Mouse (Mus musculus) E14TG2a.4 (cell line): ENCODE data around the gene Gm42420.

Experiments used
- H3K27me3 ChIP-seq: 2 replicates; pipeline ENCODE4 v1.6.1; 2014; ENCODE audit warnings: low read length, control low read depth; ENCODE audit not compliant: insufficient read depth
- H3K36me3 ChIP-seq: 2 replicates; pipeline ENCODE4 v1.6.1; 2014; ENCODE audit warnings: low read length, control low read depth; ENCODE audit not compliant: insufficient read depth
- H3K4me1 ChIP-seq: replicated peaks from 2 replicates; pipeline ENCODE4 v1.6.1; 2014; ENCODE audit warnings: low read depth, low read length, control low read depth
- H3K4me3 ChIP-seq: replicated peaks from 2 replicates; pipeline ENCODE4 v1.5.1; 2014; ENCODE audit warnings: mild to moderate bottlenecking, low read length
- H3K9me3 ChIP-seq: 2 replicates; pipeline ENCODE4 v1.6.1; 2014; ENCODE audit warnings: low read length, control low read depth
- CTCF ChIP-seq: conservative IDR thresholded peaks from 2 replicates; pipeline ENCODE4 v1.5.1; 2014; ENCODE audit warnings: low read length
- NANOG ChIP-seq: IDR thresholded peaks from 2 replicates; pipeline ENCODE4 v1.6.1; 2014; ENCODE audit warnings: borderline replicate concordance, low read length, mixed read lengths
- POU5F1 ChIP-seq: IDR thresholded peaks from 2 replicates; pipeline ENCODE4 v1.6.1; 2014; ENCODE audit warnings: low read length, borderline replicate concordance

Gene Gm42420

GRCm38 (mm10) chr6:39607365-39607764 lies 21.8 kb downstream of the Gm42420 start:
- H3K4me3 ChIP-seq = no peak overlapping the region
- H3K36me3 ChIP-seq = peaks cover 57% of the 10 kb centered on the region
- no peak for TF ChIP-seq CTCF
- TF ChIP-seq POU5F1 = no peak
- no peak for TF ChIP-seq NANOG
- no peaks in the 10 kb centered on the region for H3K27me3 ChIP-seq
- H3K9me3 ChIP-seq = no peaks in the 10 kb centered on the region
- H3K4me1 ChIP-seq = peaks cover 8% of the 10 kb centered on the region; the same call in 1 of the 2 replicates

- no peak overlapping the region for H3K4me3 ChIP-seq
- no peaks in the 10 kb centered on the region for H3K9me3 ChIP-seq
- peaks cover 57% of the 10 kb centered on the region for H3K36me3 ChIP-seq
- no peaks in the 10 kb centered on the region for H3K27me3 ChIP-seq
- no peak for TF ChIP-seq NANOG
- no peak for TF ChIP-seq CTCF
- TF ChIP-seq POU5F1 = no peak
- H3K4me1 ChIP-seq = peaks cover 8% of the 10 kb centered on the region; the same call in 1 of the 2 replicates
Observed at GRCm38 (mm10) chr6:39610207-39610606, 24.7 kb downstream of the Gm42420 start.

GRCm38 (mm10) chr6:39611296-39611695 lies 25.7 kb downstream of the Gm42420 start:
- TF ChIP-seq NANOG = no peak
- TF ChIP-seq CTCF = no peak
- no peak for TF ChIP-seq POU5F1
- Histone ChIP-seq H3K36me3 (peaks cover 62% of the 10 kb centered on the region), H3K9me3 (no peaks in the 10 kb centered on the region), H3K4me1 (peaks cover 8% of the 10 kb centered on the region; the same call in 1 of the 2 replicates), H3K4me3 (no peak overlapping the region), H3K27me3 (no peaks in the 10 kb centered on the region)
